Mouse (Mus musculus) lung, postnatal 0 days (tissue): ENCODE measurements around the gene Abca9.

Experiments
- CTCF ChIP-seq: IDR thresholded peaks from 2 replicates; pipeline ENCODE4 v1.5.1; 2016; ENCODE audit warnings: antibody characterized with exemption, mild to moderate bottlenecking
- EP300 ChIP-seq: IDR thresholded peaks from 2 replicates; pipeline ENCODE4 v1.6.1; 2016; ENCODE audit warnings: antibody characterized with exemption, mild to moderate bottlenecking, control low read depth

GRCm38 (mm10) chr11:110155985-110156384, 12.0 kb downstream of the Abca9 start:
- no peak for TF ChIP-seq CTCF
- TF ChIP-seq EP300 = no peak
